In genomic region chr17:73836601-73837000, GRCm38 (mm10) we compare ENCODE assay signal across 26 mouse cellular contexts. TPM values are rescaled to one million over a fixed set of nuclear protein-coding genes. Genes with fewer than 3 reads are reported as not detected.
DNase-seq lines count a peak whose midpoint lies in the region; ATAC-seq and TF ChIP-seq lines count a peak whose summit lies in the region.
"Had no signal": no experiment of that assay in that cellular context is flagged by ENCODE, and none has a peak within 500 bp of the region (broad histone marks: within the 10 kb centered on the region; RNA-seq: fewer than 3 reads in every experiment).

No protein-coding gene starts in this region.

- no peaks in the 10 kb centered on the region for H3K36me3 ChIP-seq in kidney, embryonic 16.5 days (ENCODE audit: insufficient read depth, low read length)
- H3K36me3 ChIP-seq: embryonic facial prominence, embryonic 10.5 days; embryonic facial prominence, embryonic 15.5 days; forebrain, embryonic 12.5 days; limb, embryonic 13.5 days had no signal

- H3K9ac ChIP-seq in kidney, embryonic 16.5 days (replicated peaks; ENCODE audit: low read length) = no peak overlapping the region
- H3K9ac ChIP-seq: embryonic facial prominence, embryonic 15.5 days; forebrain, embryonic 12.5 days; limb, embryonic 13.5 days; liver, embryonic 12.5 days; lung, embryonic 14.5 days had no signal

- H3K4me3 ChIP-seq in lung, adult 2 months (replicated peaks; ENCODE audit: extremely low read depth, low read depth, low read length) = no peak overlapping the region
- H3K4me3 ChIP-seq in kidney, embryonic 16.5 days (ENCODE audit: low read length) = no peak overlapping the region
- H3K4me3 ChIP-seq: embryonic facial prominence, embryonic 10.5 days; embryonic facial prominence, embryonic 15.5 days; forebrain, embryonic 12.5 days; hindbrain, embryonic 10.5 days; limb, embryonic 13.5 days; liver, embryonic 12.5 days had no signal

- no peaks in the 10 kb centered on the region for H3K27me3 ChIP-seq in kidney, embryonic 16.5 days (ENCODE audit: insufficient read depth, low read length)
- H3K27me3 ChIP-seq: embryonic facial prominence, embryonic 15.5 days; forebrain, embryonic 12.5 days; limb, embryonic 13.5 days; liver, embryonic 12.5 days had no signal

- H3K4me1 ChIP-seq in lung, adult 2 months (ENCODE audit: control insufficient read depth, insufficient read depth, low read length) = no peaks in the 10 kb centered on the region
- H3K4me1 ChIP-seq in kidney, embryonic 16.5 days (ENCODE audit: insufficient read depth, low read length) = no peaks in the 10 kb centered on the region
- H3K4me1 ChIP-seq: embryonic facial prominence, embryonic 15.5 days; hindbrain, embryonic 10.5 days; limb, embryonic 13.5 days; liver, embryonic 12.5 days had no signal

- H3K27ac ChIP-seq in kidney, embryonic 16.5 days (ENCODE audit: low read length) = no peak overlapping the region
- H3K27ac ChIP-seq: embryonic facial prominence, embryonic 10.5 days; embryonic facial prominence, embryonic 15.5 days; forebrain, embryonic 12.5 days; hindbrain, embryonic 10.5 days; kidney, postnatal 0 days; limb, embryonic 13.5 days; liver, embryonic 12.5 days; stomach, postnatal 0 days had no signal

- DNase-seq in adrenal gland, postnatal 14 days = peak; percentile 44
- DNase-seq in adrenal gland, adult 18-20 months (ENCODE audit: low spot score in 2 of 2) = no peak
- peak; percentile 33 to 54 for DNase-seq in lung, adult 18-20 months
- DNase-seq in lung, adult 2 months = no peak
- peak; percentile 41 for DNase-seq in lung, postnatal 10 days
- DNase-seq in MN1 (ENCODE audit: low spot score) = no peak
- DNase-seq: adrenal gland, postnatal 36 days; heart, postnatal 14 days; kidney, adult 2 months; kidney, postnatal 4 days; lung, embryonic 14.5 days; midbrain, embryonic 14.5 days; right cerebral cortex, postnatal 25 days; thymus, adult 18-20 months; thymus, postnatal 25 days had no signal

- no peak for TF ChIP-seq CTCF in lung, adult 2 months (IDR thresholded peaks at IDR 0.05; ENCODE audit: insufficient read depth, low read length)

- 88% methylated on average over 3 of the region's 3 CpGs for WGBS in lung, adult 2 months
- 98% methylated on average over 3 of the region's 3 CpGs for WGBS in kidney, embryonic 16.5 days

- TF ChIP-seq POLR2A in lung, adult 2 months (IDR thresholded peaks at IDR 0.05; ENCODE audit: borderline replicate concordance, extremely low read depth, low read depth, low read length) = no peak

- no peak for ATAC-seq in kidney, embryonic 16.5 days (ENCODE audit: low FRiP score, low TSS enrichment)
- ATAC-seq: activated CD4-positive, CD25-positive, alpha-beta regulatory T cell, adult 4 months; hindbrain, embryonic 16.5 days; liver, embryonic 12.5 days had no signal

- no peaks in the 10 kb centered on the region for H3K9me3 ChIP-seq in kidney, embryonic 16.5 days (ENCODE audit: low read length)
- H3K9me3 ChIP-seq: embryonic facial prominence, embryonic 10.5 days; embryonic facial prominence, embryonic 15.5 days; forebrain, embryonic 12.5 days; hindbrain, embryonic 10.5 days; limb, embryonic 13.5 days; liver, embryonic 12.5 days had no signal

- no peak overlapping the region for H3K4me2 ChIP-seq in kidney, embryonic 16.5 days (replicated peaks; ENCODE audit: low read depth, low read length)
- H3K4me2 ChIP-seq: embryonic facial prominence, embryonic 15.5 days; forebrain, embryonic 12.5 days; limb, embryonic 13.5 days; liver, embryonic 12.5 days; lung, embryonic 14.5 days had no signal

RNA-seq across cellular contexts. Expression of gene Ehd3, which starts 32.7 kb away (rescaled TPM):
- 72.5 and 74.0 TPM in 2 replicates for total RNA-seq in adrenal gland, postnatal 14 days (2021)
- 10 to 100 TPM; 59.2 to 70.6 TPM for total RNA-seq in adrenal gland, adult 18-20 months (2021)
- 11.3 and 12.7 TPM in 2 replicates for polyA plus RNA-seq in lung, adult 2 months (2012; rRNA removed)
- 20.9 and 26.4 TPM in 2 replicates for polyA plus RNA-seq in kidney, embryonic 16.5 days (2015; fragmentation: Nextera tagmentation; extraction: Ambion mirVana)

Comparison
In these comparisons a context has a peak if more than half of its experiments do, and no peak if none do; other contexts are left out.
1. DNase-seq: peak in adrenal gland, postnatal 14 days (single experiment), lung, adult 18-20 months (2 of 2) and lung, postnatal 10 days (single experiment); none in adrenal gland, adult 18-20 months (0 of 2), lung, adult 2 months (single experiment) and MN1 (single experiment).